Mouse (Mus musculus) CD4-positive, CD25-positive, alpha-beta regulatory T cell, adult 9 weeks (primary cell): ENCODE data around the gene Ldha. TPM values are rescaled to one million over a fixed set of nuclear protein-coding genes. Genes with fewer than 3 reads are reported as not detected.

Experiments used
- polyA plus RNA-seq: library from polyadenylated mRNA; unstranded; fragments of 100-300 nt; shearing (Covaris generic); gene quantifications from one replicate; pipeline ENCODE4 v1.2.1, GENCODE M21; 2017

Ldha gene
- polyA plus RNA-seq = 1,290 TPM

GRCm38 (mm10) chr7:46840787-46841525 is at the start of gene Ldha:
Ldha (plus strand) TSS chr7:46841475.

GRCm38 (mm10) chr7:46795287-46796205 is 45.7 kb upstream of the Ldha start, which contains the start of the genes Hps5 and Gtf2h1:
Hps5 (minus strand) TSS chr7:46796064.
Gtf2h1 (plus strand) TSS chr7:46796103.

GRCm38 (mm10) chr7:46860996-46861395 is 19.7 kb downstream of the Ldha start, which contains the start of gene Ldhc:
Ldhc (plus strand) TSS chr7:46861203.

Other genes starting within 250 kb of the Ldha start
- 26.5 TPM for gene Sergef, start 201.7 kb upstream of the Ldha start, polyA plus RNA-seq
- gene Tph1, start 168.9 kb upstream of the Ldha start, polyA plus RNA-seq = not detected
- 24.4 TPM for gene Saal1, start 130.8 kb upstream of the Ldha start, polyA plus RNA-seq
- not detected for gene Saa3, start 125.8 kb upstream of the Ldha start, polyA plus RNA-seq
- gene Saa4, start 108.9 kb upstream of the Ldha start, polyA plus RNA-seq = not detected
- gene Saa1, start 98.5 kb upstream of the Ldha start, polyA plus RNA-seq = not detected
- gene Saa2, start 89.7 kb upstream of the Ldha start, polyA plus RNA-seq = not detected
- 43.3 TPM for gene Hps5, start 45.4 kb upstream of the Ldha start, polyA plus RNA-seq
- gene Gtf2h1, start 45.4 kb upstream of the Ldha start, polyA plus RNA-seq = 32.0 TPM
- not detected for gene Ldhc, start 19.7 kb downstream of the Ldha start, polyA plus RNA-seq
- gene Tsg101, start 78.5 kb downstream of the Ldha start, polyA plus RNA-seq = 135 TPM
- gene Uevld, start 117.1 kb downstream of the Ldha start, polyA plus RNA-seq = 8.7 TPM
- gene Gm9999, start 142.1 kb downstream of the Ldha start, polyA plus RNA-seq = not detected
- 56.5 TPM for gene Spty2d1, start 166.9 kb downstream of the Ldha start, polyA plus RNA-seq
- gene Tmem86a, start 209.1 kb downstream of the Ldha start, polyA plus RNA-seq = 6.8 TPM